In genomic region chr5:108312224-108313064, GRCm38 (mm10) we compare ENCODE assay signal across 8 mouse cellular contexts. TPM values are rescaled to one million over a fixed set of nuclear protein-coding genes. Genes with fewer than 3 reads are reported as not detected.
DNase-seq lines count a peak whose midpoint lies in the region; ATAC-seq and TF ChIP-seq lines count a peak whose summit lies in the region.

Pigg (plus strand) TSS chr5:108312609.

- peak within 1 kb of the TSS; percentile 77 for H3K27ac ChIP-seq in forebrain, embryonic 15.5 days (replicated peaks)

- H3K4me2 ChIP-seq in forebrain, embryonic 15.5 days (replicated peaks), result peak within 1 kb of the TSS; percentile 90

- WGBS in forebrain, embryonic 15.5 days, result under 1% methylated on average over 57 of the region's 57 CpGs
- under 1% methylated on average over 57 of the region's 57 CpGs for WGBS in lung, adult 2 months

- intact Hi-C loops in heart, postnatal 25 days (cut with DNase I), result loop anchor here (2.0 kb wide), 1 partner anchor 44 kb away; the partner anchor contains the start of gene Dr1

- no peaks in the 10 kb centered on the region for H3K9me3 ChIP-seq in forebrain, embryonic 15.5 days

- no peaks in the 10 kb centered on the region for H3K36me3 ChIP-seq in forebrain, embryonic 15.5 days

- peak; percentile 99 for ATAC-seq in forebrain, embryonic 15.5 days (replicated peaks)
- ATAC-seq in neutrophil, adult 5-6 weeks (ENCODE audit: extremely low read depth, insufficient number of reproducible peaks, low FRiP score, poor library complexity, severe bottlenecking), result peak; percentile 96

- peak within 1 kb of the TSS; percentile 77 for H3K9ac ChIP-seq in forebrain, embryonic 15.5 days (replicated peaks)

- peaks cover 17% of the 10 kb centered on the region for H3K4me1 ChIP-seq in forebrain, embryonic 15.5 days
- H3K4me1 ChIP-seq in lung, adult 2 months (ENCODE audit: control insufficient read depth, insufficient read depth, low read length), result peaks cover 5% of the 10 kb centered on the region

- no peak for TF ChIP-seq CTCF in lung, adult 2 months (IDR thresholded peaks at IDR 0.05; ENCODE audit: insufficient read depth, low read length)

- peak; percentile 90 for DNase-seq in ES-CJ7 (ENCODE audit: low read depth, low spot score)
- peak; percentile 87 for DNase-seq in cerebellum, adult 11 months
- peak; percentile 88 for DNase-seq in heart, postnatal 25 days (ENCODE audit: low spot score)
- DNase-seq in layer of hippocampus, adult 18-20 months (ENCODE audit: low spot score in 2 of 2), result peak; percentile 94 to 95
- peak; percentile 94 for DNase-seq in lung, adult 2 months
- DNase-seq in thymus, adult 18-20 months, result peak; percentile 74 to 75

- H3K4me3 ChIP-seq in forebrain, embryonic 15.5 days, result peak within 1 kb of the TSS; percentile 68
- H3K4me3 ChIP-seq in lung, adult 2 months (replicated peaks; ENCODE audit: extremely low read depth, low read depth, low read length), result peak within 1 kb of the TSS; percentile 97

- H3K27me3 ChIP-seq in forebrain, embryonic 15.5 days, result no peaks in the 10 kb centered on the region

- peak; percentile 90 for TF ChIP-seq POLR2A in lung, adult 2 months (IDR thresholded peaks at IDR 0.05; ENCODE audit: borderline replicate concordance, extremely low read depth, low read depth, low read length)

RNA-seq across cellular contexts. Expression of gene Pigg, which starts in this region (rescaled TPM):
- polyA plus RNA-seq in forebrain, embryonic 15.5 days (2015; fragmentation: Nextera tagmentation; extraction: Ambion mirVana), result 6.2 and 6.4 TPM in 2 replicates
- total RNA-seq in heart, postnatal 25 days (2021), result 10 to 100 TPM in 1 of 2 experiments, 1 to 10 TPM in 1; 9.0 to 10.7 TPM
- 10 to 100 TPM; 11.3 to 12.2 TPM for total RNA-seq in layer of hippocampus, adult 18-20 months (2021)
- polyA plus RNA-seq in lung, adult 2 months (2012; rRNA removed), result 9.9 and 12.4 TPM in 2 replicates
- 4.8 and 5.2 TPM in 2 replicates for total RNA-seq in neutrophil, adult 5-6 weeks (2017)

Comparison
In these comparisons a context has a peak if more than half of its experiments do, and no peak if none do; other contexts are left out.
1. Peak in every context shown above with its lines: DNase-seq, ATAC-seq, H3K4me3 ChIP-seq and H3K27ac ChIP-seq.